Mouse (Mus musculus) stomach, postnatal 0 days (tissue): ENCODE results near the gene Cwc25. TPM values are rescaled to one million over a fixed set of nuclear protein-coding genes. Genes with fewer than 3 reads are reported as not detected.
A peak's percentile ranks its signal among the peaks of the same experiment; 100 is the strongest.

Experiments used
- ATAC-seq: fragments of 200-750 bp; cut with Nextera tagmentation; 2 replicates; pipeline ENCODE4 v1.8.0; 2017; ENCODE audit not compliant: low FRiP score, low TSS enrichment
- DNase-seq: peaks from one replicate; pipeline ENCODE4 v3.0.0-alpha.2; 2016; ENCODE audit warnings: low spot score
- H3K27ac ChIP-seq: fragments of 300-500 bp; sonication (generic); replicated peaks from 2 replicates; pipeline ENCODE4 v1.5.1; 2014; ENCODE audit warnings: mild to moderate bottlenecking, control low read depth
- H3K27me3 ChIP-seq: fragments of 300-500 bp; sonication (generic); 2 replicates; pipeline ENCODE4 v1.6.1; 2014; ENCODE audit warnings: low read length; ENCODE audit not compliant: control insufficient read depth, insufficient read depth
- H3K36me3 ChIP-seq: fragments of 300-500 bp; sonication (generic); 2 replicates; pipeline ENCODE4 v1.6.1; 2014; ENCODE audit warnings: low read length, mixed read lengths; ENCODE audit not compliant: control insufficient read depth, insufficient read depth
- H3K4me1 ChIP-seq: fragments of 300-500 bp; sonication (generic); replicated peaks from 2 replicates; pipeline ENCODE4 v1.6.1; 2014; ENCODE audit warnings: antibody characterized with exemption; ENCODE audit not compliant: control insufficient read depth, insufficient read depth
- H3K4me2 ChIP-seq: fragments of 300-500 bp; sonication (generic); replicated peaks from 2 replicates; pipeline ENCODE4 v1.6.1; 2014; ENCODE audit warnings: low read depth, mild to moderate bottlenecking, control low read depth, moderate library complexity
- H3K4me3 ChIP-seq: fragments of 300-500 bp; sonication (generic); 2 replicates; pipeline ENCODE4 v1.5.1; 2014; ENCODE audit warnings: low read depth, low read length, control low read depth
- H3K9ac ChIP-seq: fragments of 300-500 bp; sonication (generic); 2 replicates; pipeline ENCODE4 v1.6.1; 2014; ENCODE audit warnings: mild to moderate bottlenecking, low read length, control low read depth, mixed read lengths
- H3K9me3 ChIP-seq: fragments of 300-500 bp; sonication (generic); 2 replicates; pipeline ENCODE4 v1.6.1; 2016; ENCODE audit warnings: low read length; ENCODE audit not compliant: control insufficient read depth
- CTCF ChIP-seq: IDR thresholded peaks from 2 replicates; pipeline ENCODE4 v1.5.1; 2016; ENCODE audit warnings: antibody characterized with exemption, low read depth, mild to moderate bottlenecking, moderate library complexity
- EP300 ChIP-seq: optimal IDR thresholded peaks from 2 replicates; pipeline ENCODE3; 2016; ENCODE audit warnings: antibody characterized with exemption
- WGBS: fragments of 180-500 bp; shearing (Covaris S2); extraction: QIAGEN DNeasy Blood & Tissue Kit; methylation state at CpG from one replicate; pipeline ENCODE4 v1.1.7; 2014; 5-methylcytosine and 5-hydroxymethylcytosine counted together
- polyA plus RNA-seq: library from polyadenylated mRNA; unstranded; fragments of >200 nt; fragmentation: Nextera tagmentation; extraction: Ambion mirVana; gene quantifications from 2 replicates; pipeline ENCODE4 v1.2.1, GENCODE M21; 2015

Gene Cwc25
- polyA plus RNA-seq, 1 experiment from 2014 or later, result 9.0 TPM

DNA sequence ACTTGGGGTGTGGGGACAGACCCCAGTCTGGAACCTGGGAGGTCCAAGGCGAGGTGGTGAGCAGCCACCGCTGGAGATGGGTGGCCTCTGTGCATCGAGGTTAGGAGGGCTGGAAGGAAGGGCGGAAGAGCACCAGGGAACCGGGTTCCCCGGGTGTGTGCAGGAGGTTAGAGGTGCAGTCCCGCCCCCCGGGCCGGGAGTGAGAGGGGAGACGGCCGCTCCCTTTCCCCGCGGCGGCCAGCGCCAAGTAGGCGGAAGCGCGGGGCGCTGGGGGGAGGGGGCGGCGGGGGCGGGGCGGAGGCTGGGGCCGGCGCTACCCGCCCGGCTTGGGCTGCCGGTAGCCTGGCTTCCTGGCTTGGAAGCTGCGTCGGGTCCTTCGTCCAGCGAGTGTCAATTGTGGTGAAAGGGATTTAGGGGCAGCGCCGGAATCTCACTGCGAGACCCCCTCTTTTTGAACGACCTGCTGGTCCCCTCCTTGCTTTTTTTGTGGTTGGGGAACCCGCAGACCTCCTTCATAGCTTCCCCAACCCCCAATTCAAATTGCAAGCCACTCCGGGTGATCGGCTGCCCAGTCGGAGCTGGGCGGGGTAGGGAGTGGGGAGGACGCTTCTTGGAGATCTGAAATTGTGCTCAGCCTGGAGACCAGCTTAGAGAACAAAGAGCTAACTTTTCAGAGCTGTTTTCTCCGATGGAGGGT, 33.8 kb upstream of the Cwc25 start:
- Histone ChIP-seq H3K36me3 (no peaks in the 10 kb centered on the region), H3K9me3 (no peaks in the 10 kb centered on the region), H3K27me3 (no peaks in the 10 kb centered on the region), H3K4me1 (peaks cover 13% of the 10 kb centered on the region), H3K4me2 (peak overlapping the region; percentile 74), H3K4me3 (peak overlapping the region; percentile 90), H3K27ac (peak overlapping the region; percentile 98), H3K9ac (peak overlapping the region; percentile 90)
- DNase-seq, result peak; percentile 93
- TF ChIP-seq CTCF (no peak), EP300 (no peak)
- ATAC-seq, result peak; percentile 75
- 0% methylated on average over 27 of the region's 43 CpGs for WGBS

DNA sequence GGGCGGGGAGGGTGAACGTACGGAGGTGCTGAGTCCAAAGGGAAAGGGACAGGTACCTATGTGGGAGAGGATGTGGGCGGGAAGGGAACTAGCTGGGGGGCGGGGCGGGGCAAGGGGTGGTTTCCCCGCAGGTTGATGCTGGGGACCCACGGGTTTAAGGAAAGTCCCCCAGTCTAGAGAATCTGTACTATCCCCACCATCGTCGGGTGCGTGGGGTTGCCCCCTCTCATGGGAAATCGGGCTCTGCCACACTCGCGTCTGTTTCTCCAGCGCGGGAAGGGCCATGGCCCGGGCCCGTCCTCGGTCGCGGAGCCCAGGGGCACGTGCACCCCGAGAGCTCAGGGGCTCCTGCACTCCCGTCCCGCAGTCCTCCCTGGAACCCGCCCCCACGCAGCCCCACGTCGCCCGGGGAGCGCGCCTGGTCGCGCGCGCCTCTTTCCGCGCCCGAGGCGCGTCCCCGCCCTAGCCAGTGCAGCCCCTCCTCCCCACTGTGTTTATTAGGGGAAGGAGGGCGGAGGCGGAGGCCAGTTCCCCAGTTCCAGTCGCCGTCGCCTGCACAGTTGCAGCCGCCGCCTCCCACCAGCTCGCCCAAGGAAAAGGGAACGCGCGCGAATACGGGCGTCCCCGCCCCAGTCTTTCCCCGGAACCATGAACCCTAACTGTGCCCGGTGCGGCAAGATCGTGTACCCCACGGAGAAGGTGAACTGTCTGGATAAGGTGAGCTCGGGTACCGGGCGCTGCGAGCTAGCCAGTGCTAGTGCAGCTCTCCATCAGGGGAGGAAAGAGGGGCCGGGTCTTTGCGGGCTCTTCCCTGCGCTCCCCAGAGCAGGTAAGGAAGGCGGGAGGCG, 33.0 kb upstream of the Cwc25 start:
- ATAC-seq, result peak; percentile 66
- WGBS, result 0% methylated on average over 68 of the region's 71 CpGs
- peak; percentile 90 for DNase-seq
- peak overlapping the region; percentile 74 for H3K4me2 ChIP-seq
- no peaks in the 10 kb centered on the region for H3K9me3 ChIP-seq
- peak overlapping the region; percentile 98 for H3K27ac ChIP-seq
- peak overlapping the region; percentile 90 for H3K4me3 ChIP-seq
- H3K27me3 ChIP-seq, result no peaks in the 10 kb centered on the region
- H3K4me1 ChIP-seq, result peaks cover 6% of the 10 kb centered on the region; the same call in 1 of the 2 replicates
- H3K9ac ChIP-seq, result peak overlapping the region; percentile 90
- TF ChIP-seq CTCF, result no peak
- TF ChIP-seq EP300, result no peak
- no peaks in the 10 kb centered on the region for H3K36me3 ChIP-seq

DNA sequence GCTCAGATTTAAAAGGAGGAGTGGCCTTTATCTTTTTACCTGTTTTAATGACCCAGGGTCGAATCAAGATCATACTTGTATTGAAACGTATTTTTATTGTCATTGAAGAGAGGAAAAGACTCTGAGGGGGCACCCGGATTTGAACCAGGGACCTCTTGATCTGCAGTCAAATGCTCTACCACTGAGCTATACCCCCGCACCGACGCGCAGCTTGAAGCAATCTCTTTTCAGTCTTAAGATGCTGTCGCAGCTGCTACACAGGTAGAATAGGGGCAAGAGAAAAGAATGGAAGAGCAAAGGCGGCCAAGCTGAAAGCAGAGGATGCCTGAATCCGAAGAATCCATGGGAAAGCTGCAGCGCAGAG, 32.4 kb upstream of the Cwc25 start, which contains the start of gene Lasp1:
Gene Lasp1 (plus strand): TSS at position 219 of the 364 bp plus-strand sequence.
- no peaks in the 10 kb centered on the region for H3K36me3 ChIP-seq
- ATAC-seq, result peak; percentile 33
- H3K9me3 ChIP-seq, result no peaks in the 10 kb centered on the region
- H3K4me1 ChIP-seq, result peaks cover 3% of the 10 kb centered on the region; the same call in 1 of the 2 replicates
- WGBS, result 1% methylated on average over 11 of the region's 11 CpGs
- H3K4me2 ChIP-seq, result peak within 1 kb of the TSS; percentile 74
- peak within 1 kb of the TSS; percentile 90 for H3K4me3 ChIP-seq
- TF ChIP-seq CTCF (no peak), EP300 (no peak)
- peak within 1 kb of the TSS; percentile 98 for H3K27ac ChIP-seq
- peak within 1 kb of the TSS; percentile 90 for H3K9ac ChIP-seq
- DNase-seq, result peak; percentile 91
- no peaks in the 10 kb centered on the region for H3K27me3 ChIP-seq

DNA sequence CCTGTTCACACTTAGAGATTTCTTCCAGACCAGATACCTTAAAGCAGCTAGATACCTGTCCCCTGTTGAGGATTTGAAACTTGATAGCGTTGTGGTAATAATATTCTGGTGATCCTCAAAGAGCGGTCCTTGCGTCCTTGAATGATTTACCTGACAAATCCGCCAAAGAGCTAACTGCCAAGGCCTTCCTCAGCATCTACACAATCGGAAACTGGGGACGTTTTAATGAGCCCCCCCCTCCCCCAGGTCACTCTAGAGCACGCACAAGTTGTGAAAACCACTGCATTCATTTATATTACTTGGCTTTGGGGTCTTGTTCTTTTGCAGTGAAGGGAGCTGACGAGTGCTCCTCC, 31.7 kb upstream of the Cwc25 start:
- DNase-seq (no peak), ATAC-seq (no peak)
- TF ChIP-seq EP300 (no peak), CTCF (no peak)
- H3K9ac ChIP-seq, result no peak overlapping the region
- no peak overlapping the region for H3K4me3 ChIP-seq
- peaks cover 3% of the 10 kb centered on the region; the same call in 1 of the 2 replicates for H3K4me1 ChIP-seq
- H3K27ac ChIP-seq, result no peak overlapping the region
- 49% methylated on average over 8 of the region's 8 CpGs for WGBS
- no peaks in the 10 kb centered on the region for H3K36me3 ChIP-seq
- H3K9me3 ChIP-seq, result no peaks in the 10 kb centered on the region
- H3K4me2 ChIP-seq, result 0 out of 2 replicates have a peak overlapping the region, but pooled peaks have one; percentile 0
- no peaks in the 10 kb centered on the region for H3K27me3 ChIP-seq

DNA sequence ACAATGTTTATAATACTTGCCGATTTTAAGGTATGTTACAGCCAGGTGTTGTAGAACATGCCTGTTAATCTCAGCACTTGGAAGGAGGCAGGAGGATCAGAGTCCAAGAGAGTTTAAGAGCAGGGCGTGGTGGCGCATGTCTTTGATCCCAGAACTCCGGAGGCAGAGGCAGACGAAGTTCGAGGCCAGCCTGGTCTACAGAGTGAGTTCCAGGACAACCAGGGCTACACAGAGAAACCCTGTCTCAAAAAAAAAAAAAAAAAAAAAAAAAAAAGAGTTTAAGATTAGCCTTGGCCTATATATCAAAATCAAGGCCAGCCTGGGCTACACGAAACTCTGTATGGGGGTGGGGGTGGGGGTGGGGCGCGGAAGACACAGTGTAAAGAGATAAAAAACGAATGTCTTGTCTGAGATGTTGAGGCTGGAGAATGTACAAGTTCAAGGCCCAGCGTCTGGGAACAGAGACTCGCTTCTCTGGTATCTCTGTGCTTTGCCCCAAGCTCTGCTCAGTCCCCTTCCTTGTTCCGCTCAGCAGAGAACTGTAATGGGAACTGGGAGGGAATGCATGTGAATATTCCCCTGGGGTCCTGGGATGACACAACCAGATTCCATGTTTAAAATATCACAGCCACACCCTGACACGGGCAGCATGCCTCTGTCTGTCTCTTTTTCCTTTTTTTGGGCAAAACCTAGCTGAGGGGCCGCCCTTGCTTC, 31.2 kb upstream of the Cwc25 start:
- 60% methylated on average over 15 of the region's 15 CpGs for WGBS
- H3K9ac ChIP-seq, result no peak overlapping the region
- H3K27me3 ChIP-seq, result no peaks in the 10 kb centered on the region
- TF ChIP-seq EP300, result no peak
- TF ChIP-seq CTCF, result no peak
- no peaks in the 10 kb centered on the region for H3K9me3 ChIP-seq
- H3K4me2 ChIP-seq, result no peak overlapping the region
- H3K27ac ChIP-seq, result no peak overlapping the region
- no peak for ATAC-seq
- H3K4me1 ChIP-seq, result peaks cover 3% of the 10 kb centered on the region; the same call in 1 of the 2 replicates
- no peaks in the 10 kb centered on the region for H3K36me3 ChIP-seq
- no peak overlapping the region for H3K4me3 ChIP-seq
- DNase-seq, result no peak
